In genomic region chr16:76694913-76695312, GRCm38 (mm10) we compare ENCODE assay signal across 9 mouse cellular contexts.
A peak's percentile ranks its signal among the peaks of the same experiment; 100 is the strongest.
DNase-seq lines count a peak whose midpoint lies in the region; ATAC-seq lines count a peak whose summit lies in the region.
"Had no signal": no experiment of that assay in that cellular context is flagged by ENCODE, and none has a peak within 500 bp of the region (broad histone marks: within the 10 kb centered on the region; RNA-seq: fewer than 3 reads in every experiment).

No protein-coding gene starts in this region.

- no peak overlapping the region for H3K9ac ChIP-seq in heart, embryonic 12.5 days
- H3K9ac ChIP-seq in embryonic facial prominence, embryonic 14.5 days (ENCODE audit: low read depth, low read length), result no peak overlapping the region
- no peak overlapping the region for H3K9ac ChIP-seq in liver, embryonic 12.5 days
- H3K9ac ChIP-seq: neural tube, embryonic 13.5 days had no signal

- H3K4me3 ChIP-seq in heart, embryonic 12.5 days, result no peak overlapping the region
- H3K4me3 ChIP-seq in embryonic facial prominence, embryonic 14.5 days (ENCODE audit: low read depth, low read length), result no peak overlapping the region
- H3K4me3 ChIP-seq in liver, embryonic 12.5 days, result no peak overlapping the region
- H3K4me3 ChIP-seq: neural tube, embryonic 13.5 days had no signal

- no peaks in the 10 kb centered on the region for H3K4me1 ChIP-seq in heart, embryonic 12.5 days (replicated peaks)
- no peaks in the 10 kb centered on the region for H3K4me1 ChIP-seq in embryonic facial prominence, embryonic 14.5 days (ENCODE audit: control insufficient read depth, insufficient read depth, low read length)
- no peaks in the 10 kb centered on the region for H3K4me1 ChIP-seq in liver, embryonic 12.5 days
- H3K4me1 ChIP-seq: neural tube, embryonic 13.5 days had no signal

- H3K9me3 ChIP-seq in heart, embryonic 12.5 days (replicated peaks), result no peaks in the 10 kb centered on the region
- no peaks in the 10 kb centered on the region for H3K9me3 ChIP-seq in embryonic facial prominence, embryonic 14.5 days (ENCODE audit: control insufficient read depth, low read length)
- H3K9me3 ChIP-seq in liver, embryonic 12.5 days (replicated peaks), result no peaks in the 10 kb centered on the region
- H3K9me3 ChIP-seq: neural tube, embryonic 13.5 days had no signal

- WGBS in heart, embryonic 12.5 days, result 35% methylated on average over 6 of the region's 6 CpGs
- WGBS in embryonic facial prominence, embryonic 14.5 days, result 34% methylated on average over 6 of the region's 6 CpGs
- 22% methylated on average over 6 of the region's 6 CpGs for WGBS in liver, embryonic 12.5 days (ENCODE audit: insufficient replicate concordance)

- no peak overlapping the region for H3K27ac ChIP-seq in heart, embryonic 12.5 days (ENCODE audit: poor library complexity, severe bottlenecking)
- H3K27ac ChIP-seq in embryonic facial prominence, embryonic 14.5 days (replicated peaks; ENCODE audit: low read depth, low read length), result no peak overlapping the region
- no peak overlapping the region for H3K27ac ChIP-seq in liver, embryonic 12.5 days
- H3K27ac ChIP-seq: neural tube, embryonic 13.5 days had no signal

- DNase-seq in heart, adult 11 months, result peak; percentile 92
- DNase-seq in A20 (ENCODE audit: low read depth, low spot score), result peak; percentile 34
- DNase-seq in embryonic facial prominence, embryonic 14.5 days (ENCODE audit: low spot score), result peak; percentile 23
- DNase-seq in layer of hippocampus, postnatal 10 days (ENCODE audit: low spot score in 2 of 2), result no peak
- no peak for DNase-seq in right cerebral cortex, postnatal 36 days (ENCODE audit: low spot score in 2 of 2)

- no peaks in the 10 kb centered on the region for H3K36me3 ChIP-seq in heart, embryonic 12.5 days
- H3K36me3 ChIP-seq in embryonic facial prominence, embryonic 14.5 days (ENCODE audit: control insufficient read depth, insufficient read depth, low read length), result no peaks in the 10 kb centered on the region
- no peaks in the 10 kb centered on the region for H3K36me3 ChIP-seq in liver, embryonic 12.5 days
- H3K36me3 ChIP-seq: neural tube, embryonic 13.5 days had no signal

- no peak for ATAC-seq in heart, embryonic 12.5 days (ENCODE audit: insufficient number of reproducible peaks, low FRiP score)
- no peak for ATAC-seq in embryonic facial prominence, embryonic 14.5 days (ENCODE audit: low read depth)
- ATAC-seq in megakaryocyte progenitor cell, adult 5-6 weeks (replicated peaks; ENCODE audit: poor library complexity), result peak; percentile 90
- ATAC-seq in liver, embryonic 12.5 days, result no peak

- no peak overlapping the region for H3K4me2 ChIP-seq in heart, embryonic 12.5 days
- H3K4me2 ChIP-seq in embryonic facial prominence, embryonic 14.5 days (ENCODE audit: low read depth, low read length), result no peak overlapping the region
- no peak overlapping the region for H3K4me2 ChIP-seq in liver, embryonic 12.5 days
- H3K4me2 ChIP-seq: neural tube, embryonic 13.5 days had no signal

- H3K27me3 ChIP-seq in heart, embryonic 12.5 days (replicated peaks), result no peaks in the 10 kb centered on the region
- no peaks in the 10 kb centered on the region for H3K27me3 ChIP-seq in embryonic facial prominence, embryonic 14.5 days (replicated peaks; ENCODE audit: control insufficient read depth, insufficient read depth, low read length)
- no peaks in the 10 kb centered on the region for H3K27me3 ChIP-seq in liver, embryonic 12.5 days (replicated peaks)
- H3K27me3 ChIP-seq: neural tube, embryonic 13.5 days had no signal

Comparison
In these comparisons a context has a peak if more than half of its experiments do, and no peak if none do; other contexts are left out.
1. DNase-seq: peak in heart, adult 11 months (single experiment), A20 (single experiment) and embryonic facial prominence, embryonic 14.5 days (single experiment); none in layer of hippocampus, postnatal 10 days (0 of 2) and right cerebral cortex, postnatal 36 days (0 of 2).